Mouse (Mus musculus): ENCODE measurements around the gene Pglyrp2.

- no peak for TF ChIP-seq CTCF (IDR thresholded peaks at IDR 0.05; ENCODE audit: low read depth)
- TF ChIP-seq EP300 (optimal IDR thresholded peaks at IDR 0.05), result no peak
Observed at GRCm38 (mm10) chr17:32450844-32451537, 27.0 kb upstream of the Pglyrp2 start.
